Mouse (Mus musculus): ENCODE results near the gene Crybg1.

- TF ChIP-seq POLR2A (IDR thresholded peaks at IDR 0.05; ENCODE audit: borderline replicate concordance, extremely low read depth, low read depth, low read length) (no peak), CTCF (IDR thresholded peaks at IDR 0.05; ENCODE audit: insufficient read depth, low read length) (no peak)
These were observed 31.9 kb downstream of the Crybg1 start for GRCm38 (mm10) chr10:44116796-44117195.
